Mouse (Mus musculus) MEL (cell line): ENCODE results near the gene Dgkg. TPM values are rescaled to one million over a fixed set of nuclear protein-coding genes. Genes with fewer than 3 reads are reported as not detected.

Source experiments
- DNase-seq: peaks from one replicate; pipeline ENCODE4 v3.0.0; 2011; ENCODE audit warnings: low read depth, low spot score
- H3K27ac ChIP-seq: 2 replicates; pipeline ENCODE4 v1.5.1; 2012; ENCODE audit warnings: low read depth, mild to moderate bottlenecking, control low read depth, low read length, moderate library complexity; ENCODE audit not compliant: control insufficient read depth
- H3K27me3 ChIP-seq, 2 experiments: fragments of 150-350 bp in 1 of 2; sonication (generic) in 1 of 2; 2 replicates each; pipeline ENCODE4 v1.6.1; 2012; ENCODE audit warnings: low read length in 2 of 2, mild to moderate bottlenecking in 2 of 2, improper control_type of control experiment in 1 of 2, moderate library complexity in 1 of 2; ENCODE audit not compliant: insufficient read depth in 2 of 2, control insufficient read depth in 1 of 2
- H3K36me3 ChIP-seq, 2 experiments: 2 replicates each; pipeline ENCODE4 v1.6.1; 2012 to 2014; ENCODE audit warnings: low read length in 2 of 2, improper control_type of control experiment in 1 of 2, inconsistent platforms in 1 of 2, mild to moderate bottlenecking in 1 of 2; ENCODE audit not compliant: insufficient read depth in 2 of 2, control insufficient read depth in 1 of 2
- H3K4me1 ChIP-seq, 2 experiments: fragments of 150-350 bp in 1 of 2; sonication (generic) in 1 of 2; 2 replicates each; pipeline ENCODE4 v1.6.1; 2012; ENCODE audit warnings: low read length in 2 of 2, improper control_type of control experiment in 1 of 2, mild to moderate bottlenecking in 1 of 2; ENCODE audit not compliant: insufficient read depth in 2 of 2, control insufficient read depth in 1 of 2
- H3K4me3 ChIP-seq, 2 experiments: fragments of 150-350 bp in 1 of 2; sonication (generic) in 1 of 2; 2 replicates each; pipeline ENCODE4 v1.5.1; 2012; ENCODE audit warnings: low read depth in 2 of 2, low read length in 2 of 2, mild to moderate bottlenecking in 2 of 2, moderate library complexity in 2 of 2, control low read depth in 1 of 2, improper control_type of control experiment in 1 of 2; ENCODE audit not compliant: control insufficient read depth in 1 of 2, insufficient read depth in 1 of 2
- H3K79me2 ChIP-seq: 2 replicates; pipeline ENCODE4 v1.6.1; 2012; ENCODE audit warnings: mild to moderate bottlenecking, low read length, moderate library complexity; ENCODE audit not compliant: control insufficient read depth, poor library complexity, insufficient read depth
- H3K9ac ChIP-seq: 2 replicates; pipeline ENCODE4 v1.6.1; 2012; ENCODE audit warnings: low read depth, mild to moderate bottlenecking, control low read depth, low read length, moderate library complexity; ENCODE audit not compliant: control insufficient read depth, poor library complexity, severe bottlenecking
- H3K9me3 ChIP-seq: fragments of 150-350 bp; sonication (generic); replicated peaks from 2 replicates; pipeline ENCODE4 v1.6.1; 2012; ENCODE audit warnings: mild to moderate bottlenecking, low read length, improper control_type of control experiment, moderate library complexity; ENCODE audit not compliant: insufficient read depth
- BHLHE40 ChIP-seq: IDR thresholded peaks from 2 replicates; pipeline ENCODE4 v1.6.1; 2012; ENCODE audit warnings: low read depth, mild to moderate bottlenecking, inconsistent platforms, low read length, improper control_type of control experiment, borderline replicate concordance
- CTCF ChIP-seq, 3 experiments: IDR thresholded peaks in 2 of 3; conservative IDR thresholded peaks in 1 of 3; 2 replicates each; pipeline ENCODE4 v1.5.1; 2011 to 2012; ENCODE audit warnings: low read length in 3 of 3, low read depth in 2 of 3, mild to moderate bottlenecking in 2 of 3, improper control_type of control experiment in 1 of 3, inconsistent platforms in 1 of 3, mixed read lengths in 1 of 3, moderate library complexity in 1 of 3; ENCODE audit not compliant: control insufficient read depth in 1 of 3, insufficient read depth in 1 of 3, poor library complexity in 1 of 3, severe bottlenecking in 1 of 3
- ELF1 ChIP-seq: IDR thresholded peaks from 2 replicates; pipeline ENCODE4 v1.6.1; 2014; ENCODE audit warnings: low read depth, mild to moderate bottlenecking, inconsistent platforms, low read length, improper control_type of control experiment, moderate library complexity
- ETS1 ChIP-seq: IDR thresholded peaks from 2 replicates; pipeline ENCODE4 v1.6.1; 2012; ENCODE audit warnings: low read depth, mild to moderate bottlenecking, inconsistent platforms, low read length, improper control_type of control experiment, moderate library complexity
- GABPA ChIP-seq: IDR thresholded peaks from 2 replicates; pipeline ENCODE4 v1.6.1; 2012; ENCODE audit warnings: low read depth, mild to moderate bottlenecking, inconsistent platforms, low read length, improper control_type of control experiment, moderate library complexity
- GATA1 ChIP-seq: IDR thresholded peaks from 2 replicates; pipeline ENCODE4 v1.6.1; 2011; ENCODE audit warnings: low read depth, low read length, improper control_type of control experiment
- JUND ChIP-seq: IDR thresholded peaks from 2 replicates; pipeline ENCODE4 v1.6.1; 2011; ENCODE audit warnings: low read depth, mild to moderate bottlenecking, improper control_type of control experiment, low read length
- KAT2A ChIP-seq: conservative IDR thresholded peaks from 2 replicates; pipeline ENCODE4 v1.6.1; 2012; ENCODE audit warnings: low read depth, low read length, improper control_type of control experiment, inconsistent platforms
- MAFK ChIP-seq: IDR thresholded peaks from 2 replicates; pipeline ENCODE4 v1.6.1; 2011; ENCODE audit warnings: low read depth, mild to moderate bottlenecking, low read length, improper control_type of control experiment, borderline replicate concordance
- MAZ ChIP-seq: IDR thresholded peaks from 2 replicates; pipeline ENCODE4 v1.6.1; 2012; ENCODE audit warnings: low read depth, mild to moderate bottlenecking, inconsistent platforms, low read length, improper control_type of control experiment
- MEF2A ChIP-seq: IDR thresholded peaks from 2 replicates; pipeline ENCODE4 v1.6.1; 2014; ENCODE audit warnings: low read depth, mild to moderate bottlenecking, inconsistent platforms, low read length, improper control_type of control experiment; ENCODE audit not compliant: poor library complexity, insufficient replicate concordance, severe bottlenecking; ENCODE audit errors: extremely low read depth
- MXI1 ChIP-seq: IDR thresholded peaks from 2 replicates; pipeline ENCODE4 v1.6.1; 2011; ENCODE audit warnings: mild to moderate bottlenecking, low read depth, low read length, improper control_type of control experiment
- MYC ChIP-seq: IDR thresholded peaks from 2 replicates; pipeline ENCODE4 v1.6.1; 2011; ENCODE audit warnings: low read depth, mild to moderate bottlenecking, low read length, improper control_type of control experiment, moderate library complexity
- NRF1 ChIP-seq: IDR thresholded peaks from 2 replicates; pipeline ENCODE4 v1.6.1; 2014; ENCODE audit warnings: low read depth, mild to moderate bottlenecking, inconsistent platforms, low read length, improper control_type of control experiment, moderate library complexity; ENCODE audit not compliant: poor library complexity, insufficient read depth, severe bottlenecking
- SIN3A ChIP-seq: IDR thresholded peaks from 2 replicates; pipeline ENCODE4 v1.6.1; 2012; ENCODE audit warnings: low read length, improper control_type of control experiment, inconsistent platforms
- TAL1 ChIP-seq: IDR thresholded peaks from 2 replicates; pipeline ENCODE4 v1.6.1; 2012; ENCODE audit warnings: mild to moderate bottlenecking, inconsistent platforms, low read length, moderate library complexity, mixed read lengths
- TBP ChIP-seq: IDR thresholded peaks from 2 replicates; pipeline ENCODE4 v1.8.0; 2011; ENCODE audit warnings: low read depth, low read length, improper control_type of control experiment
- UBTF ChIP-seq: IDR thresholded peaks from 2 replicates; pipeline ENCODE4 v1.6.1; 2012; ENCODE audit warnings: low read depth, mild to moderate bottlenecking, inconsistent platforms, low read length, improper control_type of control experiment, moderate library complexity, borderline replicate concordance; ENCODE audit not compliant: insufficient read depth
- USF2 ChIP-seq, 2 experiments: IDR thresholded peaks; 2 replicates each; pipeline ENCODE4 v1.6.1; 2011 to 2012; ENCODE audit warnings: improper control_type of control experiment in 2 of 2, low read length in 2 of 2, borderline replicate concordance in 1 of 2, inconsistent platforms in 1 of 2, low read depth in 1 of 2, mild to moderate bottlenecking in 1 of 2; ENCODE audit not compliant: insufficient read depth in 1 of 2
- ZKSCAN1 ChIP-seq: IDR thresholded peaks from 2 replicates; pipeline ENCODE4 v1.6.1; 2012; ENCODE audit warnings: low read depth, mild to moderate bottlenecking, inconsistent platforms, low read length, improper control_type of control experiment, moderate library complexity
- ZMIZ1 ChIP-seq: IDR thresholded peaks from 2 replicates; pipeline ENCODE4 v1.6.1; 2012; ENCODE audit warnings: low read depth, mild to moderate bottlenecking, inconsistent platforms, low read length, improper control_type of control experiment, moderate library complexity
- ZNF384 ChIP-seq: IDR thresholded peaks from 2 replicates; pipeline ENCODE4 v1.6.1; 2012; ENCODE audit warnings: low read depth, mild to moderate bottlenecking, inconsistent platforms, low read length, improper control_type of control experiment
- polyA plus RNA-seq, 2 experiments: library from polyadenylated mRNA; stranded (reverse) in 1 of 2; unstranded in 1 of 2; fragments of >175 nt in 1 of 2; fragments of >200 nt in 1 of 2; gene quantifications; 2 replicates each; pipeline versions ENCODE4 v1.2.1 to v1.2.4; 2012; ENCODE audit warnings: low replicate concordance in 2 of 2, low read depth in 1 of 2; ENCODE audit not compliant: insufficient read length in 2 of 2, insufficient read depth in 1 of 2, missing spikeins in 1 of 2
- total RNA-seq: library from RNA; depleted of rRNA; stranded (reverse); fragments of 300-350 nt; gene quantifications from 2 replicates; pipeline ENCODE4 v1.2.3, GENCODE M21; 2012

The Dgkg gene
- total and polyA plus RNA-seq, 3 experiments: not detected

DNA sequence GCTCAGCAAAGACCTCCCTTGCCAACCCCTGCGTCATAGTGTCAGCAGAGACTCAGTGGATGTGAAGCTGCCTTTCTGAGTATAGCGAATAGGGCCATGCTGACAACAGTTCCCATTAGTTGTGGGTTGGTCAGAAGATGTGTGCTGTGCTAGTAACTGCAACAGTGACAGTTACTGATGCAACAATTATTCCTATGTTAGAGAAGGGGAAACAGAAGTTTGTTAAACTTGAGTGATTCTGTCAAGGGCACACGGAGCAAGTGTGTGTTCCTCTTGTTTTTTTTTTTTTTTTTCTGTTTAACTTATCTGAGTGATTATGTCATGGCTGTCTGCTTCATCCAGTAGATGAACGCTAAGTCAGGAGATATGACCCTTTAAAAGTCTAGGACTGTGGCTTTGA, 41.2 kb downstream of the Dgkg start:
- no peaks in the 10 kb centered on the region for H3K9me3 ChIP-seq
- no peak overlapping the region for H3K4me3 ChIP-seq
- no peaks in the 10 kb centered on the region for H3K36me3 ChIP-seq
- no peak overlapping the region for H3K9ac ChIP-seq
- no peak overlapping the region for H3K27ac ChIP-seq
- H3K27me3 ChIP-seq: no peaks in the 10 kb centered on the region
- DNase-seq: no peak
- no peaks in the 10 kb centered on the region for H3K79me2 ChIP-seq
- TF ChIP-seq MAZ (no peak), CTCF (IDR thresholded peaks at IDR 0.05 in 2 of 3, conservative IDR thresholded peaks at IDR 0.05 in 1 of 3; ENCODE audit: control insufficient read depth in 1 of 3, insufficient read depth in 1 of 3, low read depth in 2 of 3, low read length in 3 of 3, poor library complexity in 1 of 3, severe bottlenecking in 1 of 3) (no peak), SIN3A (no peak), ELF1 (no peak), MXI1 (no peak), ZKSCAN1 (no peak), TAL1 (no peak)
- no peaks in the 10 kb centered on the region for H3K4me1 ChIP-seq

DNA sequence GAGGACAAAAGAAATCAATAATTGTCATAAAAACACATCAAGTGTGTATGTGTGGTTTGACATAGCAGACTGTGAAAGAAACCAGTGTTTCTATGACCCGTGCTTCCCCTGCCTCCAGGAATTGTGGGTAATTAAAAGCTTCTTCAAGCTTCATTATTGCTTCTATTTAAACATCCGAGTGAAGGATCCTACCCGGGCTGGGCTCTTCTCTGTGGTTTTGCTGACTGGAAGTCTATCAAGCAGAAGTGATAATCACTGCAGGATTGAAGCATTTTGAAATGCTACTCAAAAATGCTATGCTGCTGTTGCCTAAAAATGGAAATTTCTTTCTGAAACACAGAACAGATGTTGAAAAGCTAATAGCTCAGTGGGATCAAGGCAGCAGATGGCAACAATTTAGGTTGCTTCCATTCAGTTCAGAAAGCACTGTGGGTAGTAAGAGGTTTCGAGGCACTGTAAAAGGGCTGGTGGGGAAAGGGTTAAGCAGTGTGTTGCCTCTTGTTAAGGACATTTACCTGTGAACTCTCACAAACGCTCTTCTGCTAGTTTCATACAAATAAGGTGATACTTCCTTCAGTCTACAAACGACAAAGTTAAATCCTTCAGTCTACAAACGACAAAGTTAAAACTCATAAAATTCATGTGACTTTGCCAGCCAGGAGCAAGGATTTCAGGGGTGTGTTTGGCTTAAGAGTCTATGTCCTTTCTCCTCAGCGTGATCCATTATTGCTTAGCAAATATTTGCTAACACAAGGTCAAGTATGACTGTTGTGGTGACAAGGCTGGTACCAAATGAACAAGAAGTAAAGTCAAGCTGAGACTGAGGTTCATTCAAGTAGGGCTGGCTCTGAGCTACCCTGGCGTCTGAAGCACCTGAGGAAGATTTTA, 43.6 kb downstream of the Dgkg start:
- Histone ChIP-seq H3K9ac (no peak overlapping the region), H3K4me1 (no peaks in the 10 kb centered on the region), H3K9me3 (no peaks in the 10 kb centered on the region), H3K27me3 (no peaks in the 10 kb centered on the region), H3K36me3 (no peaks in the 10 kb centered on the region), H3K4me3 (no peak overlapping the region), H3K27ac (no peak overlapping the region), H3K79me2 (no peaks in the 10 kb centered on the region)
- TF ChIP-seq MAFK (no peak), MAZ (no peak), MYC (no peak), ELF1 (no peak), KAT2A (no peak), BHLHE40 (no peak)
- no peak for DNase-seq

DNA sequence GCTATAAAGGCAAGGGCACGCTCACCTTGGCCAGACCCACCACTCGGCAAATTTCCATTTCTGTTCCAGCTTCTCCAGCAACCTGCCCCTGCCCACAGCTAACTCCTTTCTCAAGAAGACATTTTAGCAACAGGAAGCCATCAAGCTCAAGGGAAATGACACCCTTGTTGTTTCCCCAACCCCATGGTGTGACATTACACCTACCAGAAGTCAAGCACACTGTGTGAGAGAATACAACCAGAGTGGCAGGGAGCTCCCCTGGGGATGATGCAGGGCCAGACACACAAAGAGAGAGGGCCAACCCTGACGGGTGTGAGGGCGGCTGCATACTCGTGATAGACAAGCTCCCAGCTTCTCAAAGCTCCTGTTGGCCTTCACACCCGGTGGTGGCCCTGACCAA, 49.0 kb downstream of the Dgkg start:
- no peaks in the 10 kb centered on the region for H3K36me3 ChIP-seq
- no peaks in the 10 kb centered on the region for H3K27me3 ChIP-seq
- no peak overlapping the region for H3K4me3 ChIP-seq
- DNase-seq: no peak
- no peaks in the 10 kb centered on the region for H3K4me1 ChIP-seq
- H3K9ac ChIP-seq: no peak overlapping the region
- H3K9me3 ChIP-seq: no peaks in the 10 kb centered on the region
- no peaks in the 10 kb centered on the region for H3K79me2 ChIP-seq
- no peak overlapping the region for H3K27ac ChIP-seq
- no peak for TF ChIP-seq UBTF
- TF ChIP-seq USF2 (IDR thresholded peaks at IDR 0.05; ENCODE audit: borderline replicate concordance in 1 of 2, insufficient read depth in 1 of 2, low read depth in 1 of 2, low read length in 2 of 2): no peak
- no peak for TF ChIP-seq MEF2A
- TF ChIP-seq JUND: no peak
- no peak for TF ChIP-seq CTCF (IDR thresholded peaks at IDR 0.05 in 2 of 3, conservative IDR thresholded peaks at IDR 0.05 in 1 of 3; ENCODE audit: control insufficient read depth in 1 of 3, insufficient read depth in 1 of 3, low read depth in 2 of 3, low read length in 3 of 3, poor library complexity in 1 of 3, severe bottlenecking in 1 of 3)
- TF ChIP-seq GABPA: no peak
- TF ChIP-seq GATA1: no peak
- TF ChIP-seq ETS1: no peak
- no peak for TF ChIP-seq TBP
- no peak for TF ChIP-seq KAT2A
- TF ChIP-seq MAZ: no peak
- TF ChIP-seq NRF1: no peak
- TF ChIP-seq ZKSCAN1: no peak
- TF ChIP-seq ZMIZ1: no peak
- no peak for TF ChIP-seq ZNF384
